Mouse (Mus musculus) regulatory T cell (primary cell): ENCODE data around the gene Rbbp8nl.

Experiments
- in situ Hi-C: fragments of 300-600 bp; cut with MboI, MseI; formaldehyde crosslinking; loops from one replicate; pipeline ENCODE4 v1.15.1; 2025; ENCODE audit warnings: high pct_unique_total_duplicates

Rbbp8nl gene

GRCm38 (mm10) chr2:180289440-180290108 lies at the start of gene Rbbp8nl:
TSS of gene Rbbp8nl (minus strand) at chr2:180289879.
- in situ Hi-C loops: no loop called here

- in situ Hi-C loops: no loop called here
Observed at GRCm38 (mm10) chr2:180334551-180334986, 44.9 kb upstream of the Rbbp8nl start, which contains the start of gene Gata5. TSS of gene Gata5 (minus strand) at chr2:180334699.

GRCm38 (mm10) chr2:180333778-180334550 lies 44.3 kb upstream of the Rbbp8nl start:
- in situ Hi-C loops: no loop called here

DNA sequence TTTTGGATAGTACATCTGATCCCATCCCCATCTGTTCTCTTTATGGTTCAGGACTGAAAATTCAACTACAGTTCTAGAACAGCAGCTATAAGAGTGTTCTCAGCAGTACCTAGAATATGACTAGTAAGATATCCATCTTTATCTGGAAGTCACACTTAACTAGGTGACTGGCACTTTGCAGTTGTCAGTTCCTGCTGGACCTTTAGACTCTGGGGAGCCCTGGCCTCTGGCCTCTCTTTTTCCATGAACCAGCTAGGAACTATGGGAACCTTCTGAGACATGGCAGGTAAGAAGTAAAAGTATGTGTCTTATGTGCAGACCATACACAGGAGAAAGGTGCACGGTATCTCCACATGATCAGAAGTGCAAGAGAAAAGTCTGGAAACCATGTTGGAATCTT lies 39.8 kb upstream of the Rbbp8nl start:
- in situ Hi-C loops: no loop called here

DNA sequence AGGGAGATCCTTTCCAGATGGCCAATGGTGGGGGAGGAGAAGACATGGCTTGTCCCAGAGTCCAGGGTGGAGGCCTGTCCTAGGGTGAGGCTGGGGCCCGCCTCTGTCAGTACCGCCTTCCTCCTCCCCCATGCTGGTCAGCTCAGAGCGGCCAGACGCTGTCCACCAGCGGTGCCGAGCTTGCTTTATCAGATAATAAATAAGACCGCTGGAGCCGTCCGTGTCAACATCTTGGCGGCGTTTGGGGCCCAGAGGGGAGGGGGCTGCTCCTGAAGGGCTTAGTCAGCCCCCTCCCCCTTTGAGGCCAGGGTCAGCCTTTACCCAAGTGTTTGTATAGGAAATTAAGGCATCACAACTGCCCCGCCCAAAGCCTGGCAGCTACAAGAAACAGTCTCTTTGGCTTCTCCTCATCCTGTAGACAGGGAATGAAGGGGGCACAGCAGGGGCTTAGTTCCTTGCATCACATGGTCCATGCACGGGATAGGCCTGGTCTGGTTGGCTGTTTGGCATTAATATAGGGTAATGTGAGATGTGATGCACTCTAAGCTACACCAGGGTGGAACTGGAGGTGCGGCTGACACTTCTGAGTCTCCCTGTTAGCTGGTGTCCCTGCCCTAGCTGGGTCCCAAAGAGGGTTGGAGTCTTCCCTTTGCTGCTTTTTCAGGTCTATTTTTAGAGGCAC lies 33.1 kb upstream of the Rbbp8nl start:
- in situ Hi-C loops: no loop called here

DNA sequence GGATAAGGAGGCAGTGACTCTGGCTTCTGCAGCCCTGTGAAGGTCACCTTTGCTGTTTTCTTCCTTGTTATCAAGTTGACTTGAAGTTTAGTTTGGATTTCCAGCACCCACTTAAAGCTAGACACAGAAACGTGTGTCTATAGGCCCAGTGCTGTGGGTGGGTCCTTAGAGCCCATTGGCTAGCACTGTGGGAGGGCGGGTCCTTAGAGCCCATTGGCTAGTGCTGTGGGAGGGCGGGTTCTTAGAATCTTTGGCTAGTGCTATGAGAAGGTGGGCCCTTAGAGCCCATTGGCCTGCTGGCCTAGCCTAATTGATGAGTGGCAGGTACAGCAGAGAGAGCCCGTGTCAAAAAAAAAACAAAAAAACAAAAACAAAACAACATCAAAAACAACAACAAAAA lies 30.5 kb upstream of the Rbbp8nl start:
- in situ Hi-C loops: no loop called here

DNA sequence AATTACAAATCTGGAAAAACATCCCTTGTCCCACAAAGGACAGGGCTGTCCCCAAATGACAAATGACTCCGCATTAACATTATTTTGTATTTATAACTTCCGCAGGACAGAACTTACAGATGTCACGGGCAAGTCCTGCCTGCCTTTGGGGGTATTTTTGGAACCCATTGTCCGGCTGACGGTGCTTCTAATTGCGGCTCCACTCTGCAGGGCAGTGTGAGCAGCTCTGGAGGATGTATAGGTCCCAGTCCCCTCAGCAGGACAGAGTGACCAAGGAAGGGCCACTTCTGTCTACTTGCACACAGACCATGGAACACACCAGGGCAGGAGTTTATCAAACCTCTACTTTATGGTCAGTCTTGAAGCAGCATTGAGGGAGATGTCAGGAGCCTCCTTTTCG lies 27.9 kb upstream of the Rbbp8nl start:
- in situ Hi-C loops: no loop called here

GRCm38 (mm10) chr2:180314292-180314691 lies 24.6 kb upstream of the Rbbp8nl start:
- in situ Hi-C loops: no loop called here

- in situ Hi-C loops: no loop called here
Observed at GRCm38 (mm10) chr2:180311147-180311546, 21.5 kb upstream of the Rbbp8nl start.

DNA sequence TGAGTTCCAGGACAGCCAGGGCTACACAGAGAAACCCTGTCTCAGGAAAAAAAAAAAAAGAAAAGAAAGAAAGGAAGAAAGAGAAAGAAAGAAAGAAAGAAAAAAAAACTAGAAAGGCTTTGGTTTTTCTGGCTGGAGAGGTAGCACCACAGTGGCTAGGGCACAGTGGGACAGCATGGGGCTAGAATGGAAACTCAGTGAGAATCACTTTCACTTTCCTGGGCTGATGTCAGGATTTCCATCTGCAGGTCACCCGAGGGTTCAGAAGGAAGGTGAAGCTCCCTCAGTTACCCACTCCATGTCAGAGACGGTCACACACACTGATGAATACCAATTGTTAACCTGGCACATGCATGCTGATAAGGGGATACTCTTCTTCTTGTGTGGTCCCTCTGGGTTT lies 18.0 kb upstream of the Rbbp8nl start:
- in situ Hi-C loops: no loop called here

GRCm38 (mm10) chr2:180306423-180307168 lies 16.9 kb upstream of the Rbbp8nl start:
- in situ Hi-C loops: no loop called here

DNA sequence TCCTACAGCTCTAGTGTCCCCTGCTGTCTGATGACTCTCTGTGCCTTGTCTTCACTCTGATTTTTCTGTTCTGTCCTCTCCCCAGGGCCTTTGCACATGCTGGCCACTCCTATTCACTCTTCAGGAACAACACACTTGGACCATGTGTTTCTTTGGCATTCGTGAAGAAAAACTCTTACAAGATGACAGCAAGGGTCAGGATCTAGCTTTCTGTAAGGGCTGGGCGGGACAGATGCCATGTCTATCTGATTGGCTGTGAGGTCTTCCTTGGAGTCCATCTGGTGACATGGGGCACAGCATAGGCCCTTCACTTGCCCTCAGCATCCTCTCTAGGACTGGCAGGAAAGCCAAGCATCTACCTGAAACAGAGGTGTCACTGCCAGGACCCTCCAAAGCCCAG lies 16.3 kb upstream of the Rbbp8nl start:
- in situ Hi-C loops: no loop called here

GRCm38 (mm10) chr2:180305490-180305889 lies 15.8 kb upstream of the Rbbp8nl start:
- in situ Hi-C loops: no loop called here

GRCm38 (mm10) chr2:180304554-180304953 lies 14.9 kb upstream of the Rbbp8nl start:
- in situ Hi-C loops: no loop called here

GRCm38 (mm10) chr2:180303468-180303867 lies 13.8 kb upstream of the Rbbp8nl start:
- in situ Hi-C loops: no loop called here

DNA sequence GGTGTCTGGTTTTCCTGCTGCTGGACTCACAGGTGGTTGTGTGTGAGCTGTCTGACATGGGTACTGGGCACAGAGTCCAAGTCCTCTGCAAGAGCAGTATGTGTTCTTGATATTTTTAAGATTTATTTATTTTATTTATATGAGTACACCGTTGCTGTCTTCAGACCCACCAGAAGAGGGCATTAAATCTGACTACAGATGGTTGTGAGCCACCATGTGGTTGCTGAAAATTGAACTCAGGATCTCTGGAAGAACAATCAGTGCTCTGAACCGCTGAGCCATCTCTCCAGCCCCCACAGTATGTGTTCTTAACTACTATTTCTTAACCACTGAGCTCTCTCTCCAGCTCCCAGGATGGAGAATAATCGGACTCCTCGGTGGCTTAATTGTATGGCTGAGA lies 12.5 kb upstream of the Rbbp8nl start:
- in situ Hi-C loops: no loop called here

DNA sequence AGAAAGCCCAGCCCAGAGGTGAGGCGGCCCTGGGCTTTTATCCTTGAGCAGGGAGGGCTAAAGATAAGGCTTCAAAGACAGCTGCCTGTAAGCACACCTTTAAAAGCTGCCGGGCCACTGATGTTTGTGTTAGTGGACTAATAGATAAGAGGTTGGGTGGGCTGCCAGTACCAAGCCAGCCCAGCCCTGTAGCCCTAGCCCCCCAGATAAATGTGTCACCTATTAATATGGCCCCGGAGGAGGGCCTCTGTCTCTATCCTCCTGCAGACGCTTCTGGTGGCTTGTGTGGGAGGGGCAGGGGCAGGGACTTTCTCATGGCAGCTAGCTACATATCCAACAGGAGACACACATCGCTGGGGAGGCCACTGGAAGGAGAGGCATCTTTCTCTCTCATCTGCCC lies 11.1 kb upstream of the Rbbp8nl start:
- in situ Hi-C loops: no loop called here

GRCm38 (mm10) chr2:180300252-180300651 lies 10.6 kb upstream of the Rbbp8nl start:
- in situ Hi-C loops: no loop called here

DNA sequence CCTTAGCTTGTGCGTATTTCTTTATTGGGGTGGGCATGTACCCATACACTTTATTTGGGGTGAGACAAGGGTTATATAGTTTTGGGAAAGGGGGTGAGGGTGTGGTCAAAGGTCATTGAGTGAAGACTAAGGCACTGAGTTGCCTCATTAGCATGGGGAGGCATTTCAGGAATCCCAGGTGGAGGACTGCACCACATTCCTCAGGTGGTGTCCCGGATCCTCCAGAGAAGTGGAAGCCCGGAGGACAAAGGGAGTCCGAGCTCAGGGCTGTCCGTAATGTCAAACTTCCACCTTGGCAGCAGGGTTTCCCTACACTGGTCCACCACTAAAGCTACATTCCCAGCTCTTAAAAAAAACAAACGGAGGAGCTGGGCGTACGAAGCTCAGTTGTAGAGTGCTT lies 3.2 kb upstream of the Rbbp8nl start:
- in situ Hi-C loops: no loop called here

GRCm38 (mm10) chr2:180292026-180292425 lies 2.3 kb upstream of the Rbbp8nl start:
- in situ Hi-C loops: no loop called here

GRCm38 (mm10) chr2:180291566-180291965 lies 1.9 kb upstream of the Rbbp8nl start:
- in situ Hi-C loops: no loop called here

- in situ Hi-C loops: no loop called here
Observed at GRCm38 (mm10) chr2:180290503-180290902, 824 bp upstream of the Rbbp8nl start.
